Mouse (Mus musculus): Measurements from ENCODE around the gene Lrsam1. TPM values are rescaled to one million over a fixed set of nuclear protein-coding genes. Genes with fewer than 3 reads are reported as not detected.

Gene Lrsam1
- polyA plus RNA-seq, 1 experiment from 2014 or later: 6.6 TPM

DNA sequence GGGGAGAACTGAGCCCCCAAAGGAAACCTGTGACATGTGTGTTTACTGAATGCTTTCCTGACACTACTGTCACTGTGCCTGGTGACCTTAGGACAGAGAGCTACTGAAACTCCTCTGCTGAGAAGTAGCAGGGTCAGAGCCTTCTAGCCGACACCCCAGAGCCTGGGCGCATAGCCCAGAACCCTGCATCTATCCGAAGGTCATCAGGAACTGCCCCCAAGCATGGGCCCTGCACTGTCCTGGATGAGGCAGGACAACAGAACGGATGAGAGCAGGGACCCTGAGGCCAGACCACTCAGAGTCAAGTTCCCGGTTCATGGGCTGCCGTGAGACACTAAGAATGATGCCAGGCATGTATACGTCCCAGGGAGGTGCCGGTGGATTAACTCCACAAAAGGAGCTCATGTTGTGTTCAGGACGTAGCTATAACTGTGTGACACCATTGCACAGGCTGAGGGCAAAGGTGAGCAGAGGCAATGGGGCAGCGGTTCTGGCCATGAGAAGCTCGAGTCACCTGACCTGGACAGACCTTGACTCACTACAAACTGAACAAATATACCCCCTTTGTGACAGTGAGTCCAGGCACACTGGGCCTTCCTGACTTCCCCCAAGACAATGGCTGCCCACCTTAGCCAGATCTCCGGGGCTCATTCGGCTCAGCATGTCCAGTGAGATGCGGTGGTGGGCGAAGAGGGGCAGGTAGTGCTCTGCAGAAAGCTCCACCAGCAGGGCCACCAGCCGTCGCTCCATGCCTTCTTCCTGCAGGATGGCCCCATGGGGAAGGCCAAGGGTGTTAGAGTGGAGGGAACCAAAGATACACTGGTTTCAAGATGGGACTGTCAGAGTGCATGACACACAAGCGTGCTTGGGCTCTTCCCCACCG lies 32.2 kb downstream of the Lrsam1 start:
- Histone ChIP-seq H3K27me3 (ENCODE audit: poor library complexity, severe bottlenecking) (no peaks in the 10 kb centered on the region), H3K9me3 (no peaks in the 10 kb centered on the region), H3K4me1 (peaks cover 8% of the 10 kb centered on the region), H3K27ac (no peak overlapping the region), H3K4me3 (no peak overlapping the region), H3K36me3 (replicated peaks) (peaks cover 32% of the 10 kb centered on the region)
- DNase-seq (ENCODE audit: extremely low spot score, low spot score): no peak
- 92% methylated on average over 19 of the region's 19 CpGs for WGBS

DNA sequence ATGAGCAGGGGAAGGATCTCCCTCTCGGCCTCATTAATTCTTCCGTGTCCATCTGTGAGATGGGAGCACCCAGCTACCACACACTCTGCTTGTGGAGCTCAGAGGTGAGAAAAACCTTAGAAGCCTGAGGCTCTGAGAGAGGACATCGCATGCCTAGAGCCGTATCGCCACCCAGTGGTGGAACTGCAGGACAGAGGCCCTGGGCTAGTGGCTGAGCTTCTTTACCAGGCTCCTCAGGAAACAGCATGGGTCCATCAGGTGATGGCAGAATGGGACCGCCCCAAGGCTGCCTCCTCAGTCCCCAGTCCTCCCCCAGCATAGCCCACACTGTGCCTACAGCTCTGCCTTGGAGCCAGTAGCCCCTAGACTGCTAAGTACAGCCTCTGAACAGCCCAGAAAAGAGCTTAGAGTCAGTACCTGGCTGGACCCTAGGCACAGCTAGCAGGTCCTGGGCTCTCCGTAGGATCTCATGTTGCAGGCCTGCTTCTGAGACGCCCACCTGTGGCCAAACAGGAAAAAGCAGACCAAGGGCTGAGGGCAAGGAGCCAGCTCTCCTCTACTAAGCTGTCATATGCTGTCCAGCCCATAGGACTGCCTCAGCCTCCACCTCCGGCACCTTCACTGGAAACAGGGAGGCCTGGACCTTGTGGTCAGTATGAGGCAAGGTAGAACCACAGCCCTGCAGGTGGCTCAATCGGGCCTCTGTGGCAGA lies 33.0 kb downstream of the Lrsam1 start:
- no peaks in the 10 kb centered on the region for H3K27me3 ChIP-seq (ENCODE audit: poor library complexity, severe bottlenecking)
- 0 out of 2 replicates have a peak overlapping the region, but pooled peaks have one; percentile 6 for H3K27ac ChIP-seq
- H3K9me3 ChIP-seq: no peaks in the 10 kb centered on the region
- H3K36me3 ChIP-seq (replicated peaks): peaks cover 32% of the 10 kb centered on the region
- DNase-seq (ENCODE audit: extremely low spot score, low spot score): peak; percentile 64
- peaks cover 8% of the 10 kb centered on the region for H3K4me1 ChIP-seq
- H3K4me3 ChIP-seq: no peak overlapping the region
- WGBS: 31% methylated on average over 10 of the region's 10 CpGs

DNA sequence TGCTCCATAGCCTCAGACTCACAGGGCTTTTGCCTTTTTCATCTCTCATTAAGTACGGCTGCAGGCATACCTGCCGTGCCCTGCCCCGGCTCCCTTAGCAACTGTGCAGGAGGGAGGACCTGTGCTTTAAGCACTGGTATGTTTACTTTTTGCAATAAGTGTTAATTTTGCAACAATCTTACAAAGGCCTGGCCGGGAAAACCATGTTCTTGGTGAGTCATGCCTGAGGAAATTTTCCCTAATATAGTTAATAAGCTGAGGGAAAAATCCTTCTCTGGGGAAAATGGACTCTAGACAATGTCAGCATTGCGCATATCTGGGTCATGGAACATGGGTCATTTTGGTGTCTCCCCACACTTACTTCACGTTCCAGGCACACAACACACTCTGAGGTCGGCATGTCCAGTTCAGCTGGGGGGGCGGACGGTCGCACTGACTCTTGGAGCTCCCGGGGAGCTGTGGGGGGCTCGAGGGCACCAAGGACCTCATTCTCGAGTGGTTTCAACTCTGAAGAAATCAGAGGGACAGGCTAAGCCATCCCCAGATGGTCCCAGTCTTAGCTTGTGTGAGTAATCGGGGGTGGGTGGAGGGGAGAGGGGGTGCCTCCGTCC lies 33.7 kb downstream of the Lrsam1 start:
- Histone ChIP-seq H3K4me1 (peaks cover 8% of the 10 kb centered on the region), H3K36me3 (replicated peaks) (peaks cover 32% of the 10 kb centered on the region), H3K4me3 (no peak overlapping the region), H3K27ac (no peak overlapping the region), H3K9me3 (no peaks in the 10 kb centered on the region), H3K27me3 (ENCODE audit: poor library complexity, severe bottlenecking) (no peaks in the 10 kb centered on the region)
- no peak for DNase-seq (ENCODE audit: extremely low spot score, low spot score)
- 84% methylated on average over 15 of the region's 15 CpGs for WGBS

DNA sequence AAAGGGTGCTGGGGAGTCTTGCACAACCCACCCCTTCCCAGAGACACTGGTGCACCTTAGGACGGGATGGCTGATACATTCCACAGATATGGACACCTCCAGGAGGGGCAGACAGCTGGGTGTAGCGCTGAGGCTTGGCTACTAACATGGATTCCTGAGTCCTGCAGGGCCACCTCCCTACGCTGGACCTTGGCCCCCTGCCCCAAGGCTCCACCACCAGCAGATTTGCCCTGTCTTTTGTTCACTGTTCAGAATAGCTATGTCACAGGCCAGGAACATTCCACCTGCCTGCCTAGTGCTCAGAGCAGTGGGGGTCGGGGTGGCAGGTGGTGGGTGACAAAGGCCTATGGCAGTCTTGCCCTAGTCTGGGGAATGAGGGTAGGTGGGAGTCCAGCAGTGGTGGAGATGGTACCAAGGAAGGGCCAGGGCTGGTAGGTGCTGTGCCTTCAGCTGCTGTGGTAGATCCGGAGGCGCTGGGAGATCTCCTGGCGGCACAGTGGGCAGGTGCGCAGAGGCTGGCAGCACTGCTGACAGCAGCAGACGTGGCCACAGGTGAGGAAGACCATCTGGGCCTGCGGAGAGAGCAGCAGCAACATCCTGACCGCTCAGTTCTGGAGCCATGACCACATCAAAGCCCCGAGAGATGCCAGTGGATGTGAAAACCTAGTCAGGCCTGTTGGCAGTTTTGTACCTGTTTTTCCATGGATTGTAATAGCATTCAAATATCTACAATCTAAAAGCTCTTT lies 34.9 kb downstream of the Lrsam1 start:
- Histone ChIP-seq H3K4me3 (no peak overlapping the region), H3K9me3 (no peaks in the 10 kb centered on the region), H3K27me3 (ENCODE audit: poor library complexity, severe bottlenecking) (no peaks in the 10 kb centered on the region), H3K36me3 (replicated peaks) (peaks cover 38% of the 10 kb centered on the region), H3K4me1 (peaks cover 8% of the 10 kb centered on the region), H3K27ac (no peak overlapping the region)
- no peak for DNase-seq (ENCODE audit: extremely low spot score, low spot score)
- 94% methylated on average over 12 of the region's 12 CpGs for WGBS

DNA sequence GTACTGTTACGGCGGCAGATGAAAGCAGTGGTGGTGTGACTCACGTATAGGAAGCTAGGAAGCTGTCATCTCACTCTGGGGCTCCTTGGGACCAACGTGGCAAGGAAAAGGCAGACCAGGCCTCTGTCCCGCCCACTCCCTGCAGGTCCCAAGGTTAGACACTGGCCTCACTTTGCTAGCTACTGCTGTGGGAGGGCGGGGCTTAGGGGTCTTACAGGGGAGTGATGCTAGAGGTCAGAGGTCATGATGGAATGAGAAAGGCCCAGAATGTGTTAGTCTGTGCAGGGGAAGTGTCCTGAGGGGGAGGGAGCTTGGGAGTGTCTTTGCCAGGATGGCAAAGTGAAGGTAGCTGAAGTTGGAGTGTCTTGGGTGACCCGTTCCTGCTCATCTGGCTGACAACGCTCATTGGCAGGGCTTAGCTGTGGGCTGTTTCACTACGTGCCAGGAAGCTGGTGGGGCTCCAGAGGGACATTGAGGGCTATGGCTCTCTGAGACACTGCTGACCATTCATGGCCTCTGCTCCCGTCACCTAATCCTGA lies 37.0 kb downstream of the Lrsam1 start:
- no peaks in the 10 kb centered on the region for H3K9me3 ChIP-seq
- H3K27me3 ChIP-seq (ENCODE audit: poor library complexity, severe bottlenecking): no peaks in the 10 kb centered on the region
- peaks cover 8% of the 10 kb centered on the region for H3K4me1 ChIP-seq
- 79% methylated on average over 10 of the region's 10 CpGs for WGBS
- peaks cover 58% of the 10 kb centered on the region for H3K36me3 ChIP-seq (replicated peaks)
- H3K27ac ChIP-seq: no peak overlapping the region
- no peak overlapping the region for H3K4me3 ChIP-seq
- DNase-seq (ENCODE audit: extremely low spot score, low spot score): no peak

DNA sequence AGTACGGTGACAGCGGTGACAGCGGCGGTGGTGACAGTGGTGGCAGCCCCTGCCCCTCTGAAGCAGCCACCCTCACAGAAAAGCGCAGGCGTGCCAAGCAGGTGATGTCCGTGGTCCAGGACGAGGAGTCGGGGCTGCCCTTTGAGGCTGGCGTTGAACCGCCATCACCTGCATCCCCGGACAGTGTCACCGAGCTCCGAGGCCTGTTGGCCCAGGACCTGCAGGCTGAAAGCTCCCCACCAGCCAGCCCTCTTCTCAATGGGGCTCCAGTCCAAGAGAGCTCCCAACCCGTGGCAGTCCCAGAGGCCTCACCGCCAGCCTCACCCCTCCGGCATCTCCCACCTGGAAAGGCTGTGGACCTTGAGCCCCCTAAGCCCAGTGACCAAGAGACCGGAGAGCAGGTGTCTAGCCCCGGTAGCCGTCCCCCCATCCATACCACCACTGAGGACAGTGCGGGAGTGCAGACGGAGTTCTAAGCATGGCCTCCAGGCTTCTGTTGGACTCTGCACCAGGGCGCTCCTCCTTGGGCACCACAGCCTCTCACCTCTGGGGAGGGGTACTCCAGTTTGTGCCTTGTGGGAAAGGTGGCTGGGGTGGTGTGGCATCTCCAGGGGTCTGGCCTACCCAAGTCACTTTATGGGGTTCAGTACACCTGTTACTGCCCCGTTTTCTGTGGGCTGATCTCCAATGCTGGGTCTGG lies 37.7 kb downstream of the Lrsam1 start:
- Histone ChIP-seq H3K27me3 (ENCODE audit: poor library complexity, severe bottlenecking) (no peaks in the 10 kb centered on the region), H3K9me3 (no peaks in the 10 kb centered on the region), H3K36me3 (replicated peaks) (peaks cover 64% of the 10 kb centered on the region), H3K4me3 (no peak overlapping the region), H3K27ac (no peak overlapping the region), H3K4me1 (peaks cover 11% of the 10 kb centered on the region)
- 94% methylated on average over 24 of the region's 24 CpGs for WGBS
- DNase-seq (ENCODE audit: extremely low spot score, low spot score): no peak

DNA sequence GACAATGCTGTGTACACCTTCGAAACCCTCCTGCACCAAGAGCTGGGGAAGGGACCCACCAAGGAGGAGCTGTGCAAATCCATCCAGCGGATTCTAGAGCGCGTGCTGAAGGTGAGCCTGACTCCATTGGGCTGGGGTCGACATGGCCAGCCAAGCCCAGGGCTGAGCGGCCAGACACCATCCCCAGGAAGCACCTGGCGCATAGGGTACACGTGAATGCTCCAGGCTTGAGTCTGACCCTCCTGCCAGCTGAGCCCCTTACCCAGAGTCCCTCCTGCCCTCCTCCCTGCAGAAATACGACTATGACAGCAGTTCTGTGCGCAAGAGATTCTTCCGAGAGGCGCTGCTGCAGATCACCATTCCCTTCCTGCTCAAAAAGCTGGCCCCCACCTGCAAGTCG lies 38.9 kb downstream of the Lrsam1 start:
- H3K27me3 ChIP-seq (ENCODE audit: poor library complexity, severe bottlenecking): no peaks in the 10 kb centered on the region
- H3K9me3 ChIP-seq: no peaks in the 10 kb centered on the region
- peaks cover 10% of the 10 kb centered on the region; the same call in 1 of the 2 replicates for H3K4me1 ChIP-seq
- H3K36me3 ChIP-seq (replicated peaks): peaks cover 69% of the 10 kb centered on the region
- WGBS: 92% methylated on average over 13 of the region's 13 CpGs
- no peak for DNase-seq (ENCODE audit: extremely low spot score, low spot score)
- H3K4me3 ChIP-seq: no peak overlapping the region
- no peak overlapping the region for H3K27ac ChIP-seq

DNA sequence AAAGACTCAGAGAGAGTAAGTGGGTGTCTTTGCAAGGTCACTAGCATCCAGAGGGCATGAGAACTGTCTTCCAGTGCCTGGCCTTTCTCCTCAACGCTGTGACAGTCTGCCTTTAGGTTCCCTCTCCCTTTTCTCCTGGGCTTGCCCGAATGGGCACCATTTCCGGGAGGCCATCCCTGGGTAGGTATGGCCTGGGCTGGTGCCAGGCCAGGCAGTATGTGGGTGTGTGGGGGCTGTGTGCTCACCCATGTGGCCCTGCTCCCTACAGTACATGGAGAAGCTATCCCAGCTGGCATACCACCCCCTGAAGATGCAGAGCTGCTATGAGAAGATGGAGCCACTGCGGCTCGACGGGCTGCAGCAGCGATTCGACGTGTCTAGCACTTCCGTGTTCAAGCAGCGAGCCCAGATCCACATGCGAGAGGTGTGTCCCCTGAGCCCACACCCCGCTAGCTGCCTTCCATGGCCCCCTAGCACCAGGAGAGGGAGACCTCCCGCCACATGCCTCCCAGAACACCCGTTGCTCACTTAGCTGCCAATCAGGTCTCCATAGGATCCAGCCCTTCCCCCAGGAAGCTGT lies 39.5 kb downstream of the Lrsam1 start:
- peaks cover 69% of the 10 kb centered on the region for H3K36me3 ChIP-seq (replicated peaks)
- no peaks in the 10 kb centered on the region for H3K27me3 ChIP-seq (ENCODE audit: poor library complexity, severe bottlenecking)
- no peak overlapping the region for H3K27ac ChIP-seq
- H3K9me3 ChIP-seq: no peaks in the 10 kb centered on the region
- H3K4me3 ChIP-seq: no peak overlapping the region
- DNase-seq (ENCODE audit: extremely low spot score, low spot score): no peak
- peaks cover 10% of the 10 kb centered on the region; the same call in 1 of the 2 replicates for H3K4me1 ChIP-seq
- 93% methylated on average over 15 of the region's 15 CpGs for WGBS

DNA sequence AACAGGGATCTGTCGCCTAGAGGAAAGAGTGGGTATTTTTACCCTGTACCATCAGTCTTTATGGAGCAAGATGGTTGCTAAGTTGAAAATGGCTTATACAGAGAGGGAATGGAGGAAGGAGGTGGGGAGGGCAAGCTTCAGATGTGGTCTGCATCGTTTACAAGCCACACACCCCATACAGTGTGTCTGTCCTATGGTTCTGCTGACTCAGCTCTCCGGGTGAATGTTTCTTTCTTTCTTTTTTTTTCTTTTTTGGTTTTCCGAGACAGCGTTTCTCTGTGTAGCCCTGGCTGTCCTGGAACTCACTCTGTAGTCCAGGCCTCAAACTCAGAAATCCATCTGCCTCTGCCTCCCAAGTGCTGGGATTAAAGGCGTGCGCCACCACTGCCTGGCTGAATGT lies 40.2 kb downstream of the Lrsam1 start:
- Histone ChIP-seq H3K4me1 (peaks cover 10% of the 10 kb centered on the region; the same call in 1 of the 2 replicates), H3K36me3 (replicated peaks) (peaks cover 69% of the 10 kb centered on the region), H3K9me3 (no peaks in the 10 kb centered on the region), H3K27ac (no peak overlapping the region), H3K4me3 (no peak overlapping the region), H3K27me3 (ENCODE audit: poor library complexity, severe bottlenecking) (no peaks in the 10 kb centered on the region)
- 84% methylated on average over 7 of the region's 7 CpGs for WGBS
- DNase-seq (ENCODE audit: extremely low spot score, low spot score): no peak

DNA sequence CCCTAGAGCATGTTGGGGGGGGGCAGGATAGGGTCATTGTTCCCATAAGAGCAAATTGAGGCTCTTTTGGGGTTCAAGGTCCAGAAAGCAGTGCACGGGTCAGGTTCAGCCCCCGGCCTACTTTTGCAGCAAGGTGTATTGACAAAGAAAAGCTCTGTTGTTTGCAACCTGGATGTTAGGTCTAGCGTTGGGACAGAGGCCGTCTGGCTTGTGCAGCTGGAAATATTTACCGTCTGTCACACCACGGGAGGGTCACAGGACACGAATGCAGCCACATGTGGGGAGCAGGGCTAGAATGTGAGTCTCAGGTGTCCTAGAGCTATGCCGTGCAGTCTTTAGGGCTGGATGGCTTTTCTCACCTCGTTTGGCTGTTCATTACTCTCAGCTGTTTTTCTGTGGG lies 43.0 kb downstream of the Lrsam1 start:
- no peak overlapping the region for H3K4me3 ChIP-seq
- H3K27ac ChIP-seq: peak overlapping the region; percentile 62
- peaks cover 59% of the 10 kb centered on the region for H3K36me3 ChIP-seq (replicated peaks)
- no peaks in the 10 kb centered on the region for H3K9me3 ChIP-seq
- no peak for DNase-seq (ENCODE audit: extremely low spot score, low spot score)
- 84% methylated on average over 9 of the region's 9 CpGs for WGBS
- peaks cover 26% of the 10 kb centered on the region for H3K4me1 ChIP-seq
- H3K27me3 ChIP-seq (ENCODE audit: poor library complexity, severe bottlenecking): no peaks in the 10 kb centered on the region

DNA sequence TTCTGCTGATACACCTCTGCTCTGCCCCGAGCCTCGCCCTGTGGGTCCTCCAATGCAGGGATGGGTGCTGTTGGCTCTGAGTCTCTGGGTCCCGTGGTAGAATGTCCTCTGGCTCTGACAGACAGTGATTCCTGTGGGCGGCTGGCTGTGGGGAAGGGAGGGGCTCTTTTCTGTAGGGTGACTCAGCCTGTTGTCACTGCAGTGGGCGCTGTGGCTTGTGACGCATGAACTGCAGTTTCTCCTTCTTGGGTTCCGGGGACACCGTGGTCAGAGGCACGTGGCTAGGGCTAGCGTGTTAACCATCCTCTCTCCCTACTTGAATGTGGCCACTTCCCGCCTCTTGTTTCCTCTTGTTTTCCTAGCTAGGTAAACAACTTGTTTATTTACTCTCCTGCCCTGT lies 43.9 kb downstream of the Lrsam1 start:
- Histone ChIP-seq H3K27ac (no peak overlapping the region), H3K27me3 (ENCODE audit: poor library complexity, severe bottlenecking) (no peaks in the 10 kb centered on the region), H3K9me3 (no peaks in the 10 kb centered on the region), H3K36me3 (replicated peaks) (peaks cover 52% of the 10 kb centered on the region), H3K4me1 (peaks cover 26% of the 10 kb centered on the region), H3K4me3 (no peak overlapping the region)
- no peak for DNase-seq (ENCODE audit: extremely low spot score, low spot score)
- 88% methylated on average over 11 of the region's 11 CpGs for WGBS
